Mouse (Mus musculus) liver, adult 2 months (tissue): Measurements from ENCODE around the gene Epdr1. TPM values are rescaled to one million over a fixed set of nuclear protein-coding genes. Genes with fewer than 3 reads are reported as not detected.

Experiments used
- DNase-seq: peaks from one replicate; pipeline ENCODE4 v3.0.0-alpha.2; 2011; ENCODE audit warnings: low read depth, low spot score; ENCODE audit errors: extremely low read depth
- H3K27ac ChIP-seq: fragments of 200-500 bp; replicated peaks from 2 replicates; pipeline ENCODE4 v1.5.1; 2012; ENCODE audit warnings: low read depth, mild to moderate bottlenecking, control low read depth, inconsistent platforms, low read length; ENCODE audit not compliant: insufficient read depth
- H3K27me3 ChIP-seq: fragments of 200-500 bp; 2 replicates; pipeline ENCODE4 v1.6.1; 2012; ENCODE audit warnings: mild to moderate bottlenecking, moderate library complexity, low read length, inconsistent platforms; ENCODE audit not compliant: control insufficient read depth, insufficient read depth
- H3K36me3 ChIP-seq: fragments of 200-500 bp; 2 replicates; pipeline ENCODE4 v1.6.1; 2012; ENCODE audit warnings: low read length, inconsistent platforms; ENCODE audit not compliant: control insufficient read depth, insufficient read depth
- H3K4me1 ChIP-seq: fragments of 200-500 bp; 2 replicates; pipeline ENCODE4 v1.6.1; 2011; ENCODE audit warnings: low read length; ENCODE audit not compliant: control insufficient read depth, insufficient read depth
- H3K4me3 ChIP-seq: fragments of 200-500 bp; 2 replicates; pipeline ENCODE4 v1.5.1; 2011; ENCODE audit warnings: low read depth, mild to moderate bottlenecking, control low read depth, low read length, moderate library complexity; ENCODE audit not compliant: insufficient read depth
- H3K79me2 ChIP-seq: fragments of 200-500 bp; 2 replicates; pipeline ENCODE4 v1.6.1; 2012; ENCODE audit warnings: inconsistent platforms, mild to moderate bottlenecking, low read length, moderate library complexity; ENCODE audit not compliant: control insufficient read depth, insufficient read depth
- H3K9ac ChIP-seq: fragments of 200-500 bp; 2 replicates; pipeline ENCODE4 v1.6.1; 2012; ENCODE audit warnings: low read depth, mild to moderate bottlenecking, control low read depth, inconsistent platforms, low read length
- CTCF ChIP-seq: fragments of 200-500 bp; IDR thresholded peaks from 2 replicates; pipeline ENCODE4 v1.5.1; 2011; ENCODE audit warnings: low read depth, low read length, control low read depth
- POLR2A ChIP-seq: fragments of 200-500 bp; IDR thresholded peaks from 2 replicates; pipeline ENCODE4 v1.6.1; 2011; ENCODE audit warnings: low read length, control low read depth; ENCODE audit not compliant: insufficient read depth; ENCODE audit errors: extremely low read depth
- WGBS: fragments of 180-500 bp; shearing (Covaris S2); methylation state at CpG from one replicate; pipeline ENCODE4 v1.1.7; 2018; 5-methylcytosine and 5-hydroxymethylcytosine counted together
- polyA plus RNA-seq: library from polyadenylated mRNA; depleted of rRNA; stranded (reverse); fragments of >200 nt; gene quantifications from 2 replicates; pipeline ENCODE4 v1.2.3, GENCODE M21; 2012
- total RNA-seq: library from RNA; depleted of rRNA; stranded (reverse); fragments of >200 nt; gene quantifications from 2 replicates; pipeline ENCODE4 v1.2.3, GENCODE M21; 2014

Gene Epdr1
- total and polyA plus RNA-seq, 2 experiments, result 0.65 to 0.80 TPM

DNA sequence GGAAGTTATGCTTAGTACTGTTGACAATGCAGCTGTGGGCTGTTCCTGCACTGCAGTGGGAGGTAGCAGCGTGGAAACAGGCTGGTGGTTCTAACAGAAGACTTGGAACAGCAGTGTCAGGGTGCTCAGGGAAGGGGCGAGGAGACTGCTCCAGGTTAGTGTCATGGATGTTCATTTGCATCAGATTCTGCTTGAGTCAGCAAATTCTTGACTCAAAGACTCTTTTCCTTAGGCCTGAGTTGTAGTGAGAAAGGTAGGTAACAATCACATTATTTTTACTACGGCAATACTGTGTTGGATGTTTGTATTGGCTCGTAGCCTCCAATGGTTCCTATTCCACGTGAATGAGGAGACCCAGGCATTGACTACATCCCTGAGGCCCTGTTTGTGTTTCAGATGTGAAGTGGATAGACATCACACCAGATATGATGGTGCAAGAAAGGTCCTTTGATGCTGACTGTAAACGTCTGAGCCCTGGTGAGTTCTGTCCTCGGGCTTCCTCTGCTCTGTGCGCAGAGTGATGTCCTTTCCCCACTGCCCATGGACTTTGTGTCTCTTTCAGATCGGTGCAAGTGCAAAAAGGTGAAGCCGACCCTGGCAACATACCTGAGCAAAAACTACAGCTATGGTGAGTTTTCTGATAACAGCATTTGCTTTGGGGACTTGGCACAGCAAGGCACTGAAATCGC is 5.0 kb upstream of the Epdr1 start:
- 0 out of 2 replicates have a peak, but pooled peaks cover 3% of the 10 kb centered on the region for H3K4me1 ChIP-seq
- no peak overlapping the region for H3K27ac ChIP-seq
- no peak overlapping the region for H3K4me3 ChIP-seq
- H3K9ac ChIP-seq, result no peak overlapping the region
- DNase-seq, result no peak
- H3K36me3 ChIP-seq, result no peaks in the 10 kb centered on the region
- no peaks in the 10 kb centered on the region for H3K27me3 ChIP-seq
- H3K79me2 ChIP-seq, result no peaks in the 10 kb centered on the region
- no peak for TF ChIP-seq POLR2A
- no peak for TF ChIP-seq CTCF
- WGBS, result 71% methylated on average over 11 of the region's 11 CpGs

DNA sequence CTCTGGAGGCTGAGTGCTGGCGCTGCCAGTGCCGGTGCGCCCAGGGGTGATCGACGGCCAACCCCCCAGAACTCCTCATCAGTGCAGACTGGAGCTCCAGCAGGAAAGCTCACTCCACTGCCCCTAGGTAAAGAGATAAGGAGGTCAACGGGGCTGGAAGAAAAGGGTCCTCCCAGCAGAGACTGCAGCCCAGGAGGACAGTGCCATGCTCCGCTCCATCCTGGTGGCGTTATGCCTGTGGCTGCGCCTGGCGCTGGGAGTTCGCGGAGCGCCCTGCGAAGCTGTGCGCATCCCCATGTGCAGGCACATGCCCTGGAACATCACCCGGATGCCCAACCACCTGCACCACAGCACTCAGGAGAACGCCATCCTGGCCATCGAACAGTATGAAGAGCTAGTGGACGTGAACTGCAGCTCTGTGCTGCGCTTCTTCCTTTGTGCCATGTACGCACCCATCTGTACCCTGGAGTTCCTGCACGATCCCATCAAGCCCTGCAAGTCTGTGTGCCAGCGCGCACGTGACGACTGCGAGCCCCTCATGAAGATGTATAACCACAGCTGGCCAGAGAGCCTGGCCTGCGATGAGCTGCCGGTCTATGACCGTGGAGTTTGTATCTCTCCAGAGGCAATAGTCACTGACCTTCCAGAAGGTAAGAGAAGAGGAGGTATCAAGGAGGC is 3.6 kb upstream of the Epdr1 start:
- no peak for TF ChIP-seq POLR2A
- no peak for TF ChIP-seq CTCF
- Histone ChIP-seq H3K9ac (peak overlapping the region; percentile 32; the same call in 1 of the 2 replicates), H3K4me1 (peaks cover 6% of the 10 kb centered on the region; the same call in 1 of the 2 replicates), H3K79me2 (no peaks in the 10 kb centered on the region), H3K27me3 (peaks cover 5% of the 10 kb centered on the region), H3K36me3 (no peaks in the 10 kb centered on the region), H3K4me3 (peak overlapping the region; percentile 51; the same call in 1 of the 2 replicates), H3K27ac (no peak overlapping the region)
- 28% methylated on average over 30 of the region's 30 CpGs for WGBS
- DNase-seq, result no peak

DNA sequence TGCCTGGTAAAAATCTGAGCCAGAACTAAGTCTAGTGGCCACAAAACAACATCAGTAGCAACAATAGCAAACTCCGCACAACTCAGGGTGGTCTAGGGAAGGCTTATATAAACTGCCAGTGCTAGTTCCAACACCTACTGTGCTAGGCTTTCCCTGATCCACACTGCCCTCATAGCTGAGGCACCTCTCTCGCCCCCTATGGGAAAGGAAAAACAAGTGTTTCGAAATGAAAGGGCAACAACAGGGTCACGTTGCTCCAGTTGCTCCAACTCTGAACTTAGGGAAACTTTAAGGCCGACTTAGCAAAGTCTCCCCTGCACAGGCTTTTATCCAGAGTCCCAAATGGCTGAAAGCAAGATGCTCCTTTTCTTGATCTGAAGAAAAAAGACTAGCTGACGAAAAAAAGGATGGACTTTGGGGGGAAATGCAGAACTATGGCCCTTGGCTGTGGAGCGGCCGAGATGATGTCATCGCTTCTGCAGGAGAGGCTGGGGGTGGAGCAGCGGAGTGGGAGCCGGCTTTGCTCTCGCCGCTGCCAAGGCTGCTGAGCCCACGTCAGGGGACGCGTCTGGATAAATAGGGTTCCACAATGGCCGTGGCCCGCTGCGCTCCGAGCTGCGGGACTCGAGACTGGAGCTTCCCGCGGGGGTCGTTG is 3.0 kb upstream of the Epdr1 start, which contains the start of gene Sfrp4:
Gene Sfrp4 (plus strand): TSS at position 532 of the 655 bp plus-strand sequence.
- no peaks in the 10 kb centered on the region for H3K79me2 ChIP-seq
- H3K9ac ChIP-seq, result peak within 1 kb of the TSS; percentile 32; the same call in 1 of the 2 replicates
- TF ChIP-seq POLR2A (no peak), CTCF (peak; percentile 24; the same call in 1 of the 2 replicates)
- peak; percentile 47 for DNase-seq
- WGBS, result 3% methylated on average over 25 of the region's 25 CpGs
- no peaks in the 10 kb centered on the region for H3K36me3 ChIP-seq
- H3K4me3 ChIP-seq, result peak within 1 kb of the TSS; percentile 51; the same call in 1 of the 2 replicates
- peaks cover 5% of the 10 kb centered on the region for H3K27me3 ChIP-seq
- H3K4me1 ChIP-seq, result peaks cover 6% of the 10 kb centered on the region; the same call in 1 of the 2 replicates
- no peak within 1 kb of the TSS for H3K27ac ChIP-seq

DNA sequence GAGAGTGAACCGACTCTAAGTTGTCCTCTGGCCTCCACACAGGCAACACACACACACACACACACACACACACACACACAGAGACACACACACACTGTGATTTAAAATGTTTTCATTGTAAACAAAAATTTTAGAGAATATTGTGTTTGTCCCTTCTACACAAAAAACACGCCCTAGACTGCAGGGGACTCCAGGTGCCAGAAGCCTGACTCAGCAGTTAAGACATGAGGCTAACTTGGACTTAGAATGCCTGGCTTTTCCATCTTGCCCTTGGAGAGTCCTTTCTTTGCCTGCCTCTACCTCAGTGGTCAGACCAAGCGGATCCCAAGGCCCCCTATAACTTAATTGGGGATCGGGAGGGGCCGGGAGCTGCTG is 899 bp downstream of the Epdr1 start:
- Histone ChIP-seq H3K27ac (no peak overlapping the region), H3K9ac (no peak overlapping the region; the same call in 1 of the 2 replicates), H3K27me3 (peaks cover 5% of the 10 kb centered on the region), H3K4me3 (peak overlapping the region; percentile 55; the same call in 1 of the 2 replicates), H3K36me3 (no peaks in the 10 kb centered on the region), H3K79me2 (no peaks in the 10 kb centered on the region), H3K4me1 (peaks cover 6% of the 10 kb centered on the region; the same call in 1 of the 2 replicates)
- 19% methylated on average over 5 of the region's 5 CpGs for WGBS
- TF ChIP-seq CTCF (no peak), POLR2A (no peak)
- DNase-seq, result no peak

DNA sequence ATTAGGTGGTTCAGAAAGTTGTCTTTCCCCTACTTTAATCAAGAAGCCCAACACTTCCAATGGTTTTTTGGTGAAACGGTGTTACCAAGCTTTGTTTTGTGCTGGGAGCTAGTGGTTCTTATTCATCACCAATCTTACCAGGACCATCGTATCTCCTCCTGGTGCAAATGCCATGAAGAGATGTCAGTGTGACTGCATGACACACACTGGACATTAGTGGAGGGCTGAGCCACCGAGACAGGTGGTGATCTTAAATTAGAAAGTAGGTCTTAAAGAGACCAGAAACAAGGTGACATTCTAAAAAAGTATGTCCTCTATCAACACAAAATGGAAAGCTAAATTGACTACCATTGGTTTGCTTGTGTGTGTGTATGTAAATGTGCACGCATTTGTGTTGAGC is 1.6 kb downstream of the Epdr1 start:
- H3K4me1 ChIP-seq, result peaks cover 3% of the 10 kb centered on the region; the same call in 1 of the 2 replicates
- WGBS, result 92% methylated on average over 4 of the region's 4 CpGs
- DNase-seq, result no peak
- no peaks in the 10 kb centered on the region for H3K79me2 ChIP-seq
- peaks cover 5% of the 10 kb centered on the region for H3K27me3 ChIP-seq
- no peak for TF ChIP-seq POLR2A
- no peak for TF ChIP-seq CTCF
- H3K4me3 ChIP-seq, result no peak overlapping the region
- H3K27ac ChIP-seq, result no peak overlapping the region
- H3K36me3 ChIP-seq, result no peaks in the 10 kb centered on the region
- H3K9ac ChIP-seq, result no peak overlapping the region
